Mouse (Mus musculus): ENCODE results near the gene Mettl8.

DNA sequence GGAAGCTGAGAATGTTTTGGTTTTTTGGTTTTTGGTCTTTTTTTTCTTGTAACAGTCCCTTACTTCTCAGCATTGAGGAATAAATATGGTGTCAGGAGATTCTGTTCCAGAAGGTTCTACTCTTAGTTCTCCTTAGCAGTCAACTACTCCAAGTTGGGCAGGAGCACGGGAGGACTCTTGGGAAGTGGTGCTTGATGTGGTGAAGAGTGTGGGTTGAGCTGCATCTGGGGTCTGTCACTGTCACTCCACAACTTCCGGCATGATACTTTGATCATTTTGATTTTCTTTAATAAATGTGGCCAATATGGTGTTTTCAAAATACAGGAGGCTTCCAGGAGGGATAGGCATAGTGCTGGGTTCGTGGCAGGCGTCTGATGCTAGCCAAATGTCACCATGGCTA is 22.4 kb downstream of the Mettl8 start:
- no peak for TF ChIP-seq CTCF (IDR thresholded peaks at IDR 0.05; ENCODE audit: borderline replicate concordance, control insufficient read depth, extremely low read depth, insufficient read depth, low read length, poor library complexity)
- no peak for TF ChIP-seq POLR2A (IDR thresholded peaks at IDR 0.05; ENCODE audit: control insufficient read depth, extremely low read depth, insufficient read depth, low read length, poor library complexity)

All from thymus, adult 2 months (tissue).